Mouse (Mus musculus) megakaryocyte-erythroid progenitor cell, adult 5-6 weeks (primary cell): ENCODE measurements around the gene Spata31d1d. TPM values are rescaled to one million over a fixed set of nuclear protein-coding genes. Genes with fewer than 3 reads are reported as not detected.
"Not testable (repeated sequence)": the region's sequence is repeated elsewhere in the genome, so short reads cannot be mapped to it uniquely, and the experiment has no call there.

ENCODE experiments used
- ATAC-seq: replicated peaks from 2 replicates; pipeline ENCODE4 v1.8.0; 2016; ENCODE audit warnings: mild to moderate bottlenecking, inconsistent platforms; ENCODE audit not compliant: severe bottlenecking, poor library complexity, low FRiP score, low TSS enrichment
- total RNA-seq, 2 experiments: library from RNA; stranded (forward) in 1 of 2; stranded (reverse) in 1 of 2; fragments of 200-1000, 215-1000 nt in 1 of 2; fragments of >200 nt in 1 of 2; fragmentation: Nextera tagmentation in 1 of 2; gene quantifications; 2 replicates each; pipeline ENCODE4 v1.2.3; 2014 to 2017

The Spata31d1d gene
- total RNA-seq, 2 experiments from 2014 or later = 0.42 TPM; not detected in 1

DNA sequence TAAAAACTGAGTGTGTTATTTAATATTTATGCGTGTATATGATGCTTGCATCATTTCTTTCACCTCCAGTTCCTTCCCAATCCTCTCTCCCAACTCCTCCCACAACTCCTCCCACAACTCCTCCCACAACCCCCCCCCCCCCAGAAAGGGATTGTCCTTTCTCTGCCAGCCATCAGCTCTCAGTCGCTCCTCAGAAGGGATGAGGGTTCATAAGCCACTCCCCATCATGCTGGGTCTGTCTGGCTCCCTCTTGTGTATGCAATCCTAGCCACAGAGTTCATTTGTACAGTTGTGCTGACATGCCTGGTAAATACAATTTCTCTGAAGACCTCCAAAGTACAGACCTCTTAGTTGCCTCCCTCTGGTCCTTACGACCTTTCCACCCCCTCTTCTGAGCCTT, 3.6 kb upstream of the Spata31d1d start:
- peak; percentile 48 for ATAC-seq

DNA sequence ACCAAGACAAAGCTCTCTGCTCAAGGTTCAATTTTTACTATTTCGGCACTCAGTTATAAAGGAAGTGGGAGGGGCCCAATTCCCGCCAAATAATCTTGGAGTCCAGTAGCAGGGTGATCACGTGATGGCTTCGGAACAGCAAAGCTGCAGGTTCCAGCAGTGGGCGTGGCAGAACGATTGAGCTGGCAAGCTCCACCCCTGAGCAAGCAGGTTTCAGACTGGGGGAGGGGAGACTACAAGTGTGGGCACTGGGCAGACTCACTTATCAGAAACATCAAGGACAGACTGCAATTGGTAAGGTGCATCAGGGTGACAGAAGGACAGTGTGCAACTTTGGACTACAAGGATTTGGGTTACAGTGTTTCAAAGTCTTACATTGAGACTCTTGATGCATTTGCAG, 2.8 kb upstream of the Spata31d1d start:
- ATAC-seq = not testable (repeated sequence)

DNA sequence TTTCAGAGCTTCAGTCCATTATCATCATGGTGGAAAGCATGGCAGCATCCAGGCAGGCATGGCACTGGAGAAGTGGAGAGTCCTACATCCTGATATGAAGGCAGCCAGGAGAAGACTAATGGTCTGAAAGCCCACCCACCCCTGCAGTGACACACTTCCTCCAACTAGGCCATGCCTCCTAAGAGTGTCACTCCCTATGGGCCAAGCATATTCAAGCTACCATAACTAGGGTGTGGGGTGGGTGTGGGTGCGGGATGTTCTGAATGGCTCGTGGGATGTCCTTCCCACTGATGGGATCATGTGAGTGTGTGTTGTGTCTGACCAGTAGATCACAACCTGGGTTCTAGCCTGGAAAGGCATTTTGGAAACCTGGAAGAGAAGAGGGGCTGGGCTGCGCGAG, 2.4 kb upstream of the Spata31d1d start:
- ATAC-seq = no peak

DNA sequence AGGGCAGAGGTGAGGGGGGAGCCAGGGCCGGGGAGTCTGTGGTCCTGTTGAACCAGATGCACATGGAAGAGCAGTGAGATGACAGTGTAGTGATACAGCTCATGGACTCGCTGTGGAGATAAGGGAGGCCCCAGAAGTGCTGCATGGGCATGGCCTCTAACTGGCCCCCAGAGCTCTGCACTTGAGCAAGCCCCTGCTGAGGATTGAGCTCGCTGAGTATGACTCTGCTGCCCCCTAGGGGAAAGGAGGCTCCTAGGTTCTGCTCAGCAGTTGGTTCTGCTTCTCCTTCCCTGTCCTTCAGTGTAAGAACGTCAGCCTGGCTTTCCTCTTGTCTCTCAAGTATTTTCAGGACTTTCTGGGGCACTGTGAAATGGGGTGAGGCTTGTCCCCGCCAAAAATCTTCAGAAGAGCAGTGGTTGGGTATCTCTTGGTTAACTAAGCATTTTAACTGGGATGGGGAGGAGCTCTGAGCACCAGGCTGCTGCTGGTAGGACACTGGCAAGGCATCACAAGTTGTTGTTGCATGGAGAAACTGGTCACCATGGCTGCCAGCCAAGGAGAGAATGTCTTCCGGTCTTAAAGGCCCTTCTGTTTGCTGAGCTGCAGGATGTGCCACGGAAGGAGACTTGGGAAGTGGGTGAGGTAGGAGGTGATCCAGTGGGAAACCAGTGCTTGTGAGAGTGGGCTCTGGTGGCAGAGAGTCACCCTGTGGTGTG, 3.0 kb downstream of the Spata31d1d start:
- peak; percentile 88 for ATAC-seq

- ATAC-seq = no peak
Measured at GRCm38 (mm10) chr13:59726139-59726867, 5.2 kb downstream of the Spata31d1d start.

- not testable (repeated sequence) for ATAC-seq
Measured at GRCm38 (mm10) chr13:59722089-59722488, 9.5 kb downstream of the Spata31d1d start.

DNA sequence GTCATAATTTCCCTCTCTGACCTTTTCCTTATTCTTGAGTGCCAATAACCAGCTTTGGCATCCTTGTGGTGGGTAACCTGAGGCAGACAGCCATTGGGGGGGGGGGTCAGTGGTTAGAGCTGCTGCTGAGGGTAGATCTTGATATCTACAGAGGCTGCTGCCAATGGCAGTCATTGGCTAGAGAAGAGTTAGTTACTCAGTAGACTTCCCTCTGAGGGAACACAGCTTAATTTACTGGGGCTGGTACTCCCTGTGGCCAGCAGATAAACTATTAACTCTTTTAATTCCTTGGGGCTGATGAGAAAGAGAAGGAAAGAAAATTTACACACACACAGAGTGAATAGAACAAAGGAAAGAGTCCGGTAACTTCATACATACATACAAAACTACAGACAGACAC, 12.1 kb downstream of the Spata31d1d start:
- ATAC-seq = peak; percentile 74

DNA sequence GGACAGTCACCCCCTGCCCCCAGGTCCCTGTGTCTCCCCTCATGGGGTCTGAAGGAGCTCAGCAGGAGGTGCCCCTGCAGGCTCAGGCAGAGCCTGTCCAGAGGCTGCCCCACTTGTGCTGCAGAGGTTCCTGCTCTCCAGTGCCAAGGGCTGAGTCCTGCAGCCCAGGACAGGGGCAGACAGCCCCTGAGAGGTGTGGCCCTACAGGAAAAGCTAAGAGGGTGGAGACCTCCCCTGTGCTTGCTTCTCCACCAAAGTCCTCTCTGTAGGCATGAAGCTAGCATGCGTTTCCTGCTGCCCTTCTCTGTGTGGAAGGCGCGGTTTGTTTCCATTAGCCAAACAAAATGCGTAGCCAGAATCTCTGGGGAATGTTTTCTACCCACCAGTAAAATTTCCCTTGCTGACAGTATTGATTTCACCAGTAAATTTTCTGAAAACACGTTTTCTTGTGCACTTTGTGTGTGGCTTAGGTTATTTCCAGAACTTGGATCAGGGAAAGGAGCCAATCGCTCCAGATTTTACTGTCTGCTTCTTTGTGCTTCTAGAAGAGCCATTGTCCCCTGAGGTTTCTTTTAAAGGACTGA, 12.6 kb downstream of the Spata31d1d start:
- peak; percentile 40; the same call in 1 of the 2 replicates for ATAC-seq

GRCm38 (mm10) chr13:59713710-59714109, 17.8 kb downstream of the Spata31d1d start:
- no peak for ATAC-seq

GRCm38 (mm10) chr13:59711984-59712383, 19.6 kb downstream of the Spata31d1d start, which contains the start of gene Spata31d1b:
TSS of gene Spata31d1b (plus strand) at chr13:59712284.
- ATAC-seq = not testable (repeated sequence)

GRCm38 (mm10) chr13:59710230-59710629, 21.3 kb downstream of the Spata31d1d start, which contains the start of gene Spata31d1a:
TSS of gene Spata31d1a (minus strand) at chr13:59710330.
- ATAC-seq = no peak

GRCm38 (mm10) chr13:59704562-59704961, 27.0 kb downstream of the Spata31d1d start:
- no peak for ATAC-seq

- ATAC-seq = no peak
Measured at GRCm38 (mm10) chr13:59703514-59703913, 28.0 kb downstream of the Spata31d1d start.

GRCm38 (mm10) chr13:59700137-59700536, 31.4 kb downstream of the Spata31d1d start:
- not testable (repeated sequence) for ATAC-seq

DNA sequence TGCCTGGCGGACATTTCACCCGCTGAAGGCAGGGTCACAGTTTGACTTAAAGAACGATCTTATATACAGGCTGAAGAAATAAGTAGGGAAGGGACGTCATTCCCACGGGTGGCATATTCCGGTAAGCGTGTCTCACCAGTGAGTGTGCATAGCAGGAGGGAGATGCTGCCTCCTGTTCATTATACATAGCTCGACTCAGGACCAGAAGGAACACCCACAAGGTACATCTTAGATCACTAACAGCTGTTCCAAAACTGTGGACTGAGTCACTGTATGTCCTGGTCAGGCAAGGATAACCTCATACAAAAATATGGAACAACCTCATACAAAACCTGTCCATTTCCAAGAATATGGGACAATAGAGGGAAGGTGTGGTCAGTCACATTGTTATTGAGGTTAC, 32.4 kb downstream of the Spata31d1d start:
- ATAC-seq = no peak

DNA sequence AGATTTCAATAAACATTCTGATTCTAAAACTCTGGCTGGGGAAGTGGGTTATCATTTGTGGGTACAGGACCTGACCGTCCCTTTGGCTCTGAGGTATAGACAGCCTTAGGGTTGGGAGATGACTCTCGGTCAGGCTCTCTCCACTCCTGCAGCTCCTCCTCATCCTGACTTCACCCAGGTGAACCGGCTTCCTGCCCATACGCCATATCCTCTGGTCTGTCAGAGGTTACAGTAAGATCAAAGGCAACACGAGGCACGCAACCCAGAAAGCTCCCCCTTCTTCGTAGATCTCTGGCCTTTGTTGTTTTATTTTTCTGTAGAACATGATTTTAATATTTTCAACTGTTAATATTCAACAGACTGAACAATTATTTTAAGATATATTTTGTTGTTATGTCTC, 35.8 kb downstream of the Spata31d1d start:
- ATAC-seq = no peak

DNA sequence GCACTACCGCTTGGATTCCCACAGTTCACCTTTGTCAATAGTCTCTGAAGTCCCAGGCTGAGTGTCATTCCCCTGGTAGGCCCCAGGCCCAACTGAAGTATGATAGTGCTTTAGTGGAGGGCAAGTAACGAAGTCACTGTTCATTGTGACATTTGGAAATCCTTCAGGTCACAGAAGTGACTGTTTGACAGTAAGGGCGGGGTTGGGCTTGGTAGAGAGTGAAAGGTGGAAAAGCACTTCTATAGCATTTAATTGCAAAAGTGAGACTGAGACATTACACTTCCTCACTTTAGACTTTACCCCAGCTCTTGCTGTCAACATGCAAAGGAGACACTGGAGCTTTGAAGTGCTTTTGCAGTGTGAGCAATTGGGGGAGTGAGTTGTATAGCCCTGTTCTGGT, 37.5 kb downstream of the Spata31d1d start, which contains the start of gene 4921517D22Rik:
TSS of gene 4921517D22Rik (minus strand) at position 101 of the 400 bp plus-strand sequence.
- no peak for ATAC-seq

DNA sequence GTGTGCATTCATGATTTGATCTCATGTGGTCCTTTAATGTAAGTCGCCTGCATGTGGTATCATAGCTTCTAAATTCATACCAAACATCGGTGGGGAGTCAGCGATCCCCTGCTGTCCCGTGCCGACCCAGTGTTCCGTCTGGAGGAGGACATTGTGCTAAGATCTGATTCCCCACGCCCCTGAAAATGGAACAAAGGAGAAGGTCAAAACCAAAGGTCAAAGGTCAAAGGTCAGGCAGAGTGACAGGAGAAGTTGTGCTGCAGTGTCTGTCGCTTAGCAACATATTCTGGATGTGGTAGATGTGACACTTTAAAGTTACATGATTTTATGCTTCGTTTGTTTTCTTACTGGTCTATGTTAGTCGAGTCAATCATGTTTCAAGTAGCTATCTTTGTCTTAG, 40.1 kb downstream of the Spata31d1d start:
- ATAC-seq = no peak

DNA sequence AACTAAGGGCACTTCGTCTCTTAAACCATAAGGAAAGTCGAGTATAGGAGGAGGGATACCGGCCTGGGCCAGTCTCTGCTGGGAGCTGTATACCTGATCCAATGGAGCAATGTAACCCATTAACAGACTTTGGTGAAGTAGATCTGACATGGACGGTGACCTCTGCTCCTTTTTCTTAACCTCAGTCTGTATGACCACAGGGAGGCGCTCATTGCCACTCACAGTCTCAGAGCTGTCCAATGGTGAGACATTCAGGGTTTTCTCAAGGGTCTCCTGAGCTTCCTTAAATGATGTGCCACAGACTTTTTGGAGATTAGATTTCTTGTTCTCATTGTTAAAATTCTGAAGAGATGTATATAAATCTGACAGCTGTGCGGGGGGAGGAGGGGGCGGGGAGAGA, 41.0 kb downstream of the Spata31d1d start:
- ATAC-seq = no peak

GRCm38 (mm10) chr13:59689843-59690242, 41.7 kb downstream of the Spata31d1d start:
- ATAC-seq = peak; percentile 23
